Mouse (Mus musculus) bone marrow, adult 2 months (tissue): ENCODE results near the gene Mc3r. TPM values are rescaled to one million over a fixed set of nuclear protein-coding genes. Genes with fewer than 3 reads are reported as not detected.

ENCODE experiments used
- H3K27ac ChIP-seq: fragments of 200-500 bp; 2 replicates; pipeline ENCODE4 v1.5.1; 2012; ENCODE audit warnings: low read depth, mild to moderate bottlenecking, control low read depth, inconsistent platforms, low read length; ENCODE audit not compliant: control insufficient read depth, poor library complexity, insufficient read depth
- H3K4me1 ChIP-seq: fragments of 200-500 bp; 2 replicates; pipeline ENCODE4 v1.6.1; 2011; ENCODE audit warnings: low read length; ENCODE audit not compliant: control insufficient read depth, insufficient read depth
- H3K4me3 ChIP-seq: fragments of 200-500 bp; replicated peaks from 2 replicates; pipeline ENCODE3; 2011; ENCODE audit warnings: mild to moderate bottlenecking, low read depth, low read length, control low read depth; ENCODE audit not compliant: control insufficient read depth
- CTCF ChIP-seq: fragments of 200-500 bp; IDR thresholded peaks from 2 replicates; pipeline ENCODE4 v1.5.1; 2011; ENCODE audit warnings: low read length, control low read depth; ENCODE audit not compliant: control insufficient read depth, insufficient read depth
- POLR2A ChIP-seq: fragments of 200-500 bp; IDR thresholded peaks from 2 replicates; pipeline ENCODE4 v1.6.1; 2011; ENCODE audit warnings: low read depth, mild to moderate bottlenecking, control low read depth, low read length, borderline replicate concordance; ENCODE audit not compliant: control insufficient read depth
- WGBS: fragments of 180-500 bp; shearing (Covaris S2); methylation state at CpG from one replicate; pipeline ENCODE4 v1.1.7; 2018; 5-methylcytosine and 5-hydroxymethylcytosine counted together
- polyA plus RNA-seq: library from polyadenylated mRNA; stranded (reverse); fragments of >200 nt; gene quantifications from 2 replicates; pipeline ENCODE4 v1.2.4, GENCODE M21; 2011; ENCODE audit warnings: low replicate concordance; ENCODE audit not compliant: missing spikeins, insufficient read depth, insufficient read length

The Mc3r gene
- polyA plus RNA-seq, 1 experiment, result not detected

DNA sequence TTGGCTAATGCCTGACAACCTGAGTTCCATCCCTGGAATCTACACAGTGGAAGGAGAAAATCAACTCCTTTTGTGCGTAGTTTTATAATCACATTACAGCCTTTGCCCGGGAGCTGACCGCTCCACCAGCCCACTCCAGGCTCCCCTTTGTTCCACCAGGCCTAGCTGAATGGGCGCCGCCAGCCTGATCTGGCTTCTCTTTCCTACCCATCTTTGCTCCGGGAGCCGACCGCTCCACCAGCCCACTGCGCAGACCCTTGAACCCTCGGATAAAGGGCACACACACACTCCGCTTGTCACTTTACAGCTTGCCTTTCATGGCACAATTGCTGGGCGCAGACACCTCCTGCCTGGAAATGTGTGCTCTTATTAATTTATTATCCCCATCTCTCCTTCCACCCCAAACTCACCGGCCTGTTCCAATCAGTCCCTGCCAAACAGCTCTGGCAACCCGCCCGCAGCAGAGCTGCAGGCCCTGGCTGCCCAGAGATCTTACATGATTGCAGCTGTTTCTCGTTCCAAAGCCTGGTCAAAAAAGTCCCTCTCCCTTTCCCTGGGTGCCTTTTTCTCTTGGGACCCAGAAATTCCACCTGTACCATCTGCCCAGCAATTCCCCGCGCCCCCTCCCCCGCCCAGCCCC lies 33.9 kb downstream of the Mc3r start:
- Histone ChIP-seq H3K4me1 (no peaks in the 10 kb centered on the region), H3K27ac (no peak overlapping the region), H3K4me3 (no peak overlapping the region)
- TF ChIP-seq POLR2A (no peak), CTCF (no peak)
- WGBS, result 89% methylated on average over 19 of the region's 19 CpGs

- H3K4me1 ChIP-seq, result no peaks in the 10 kb centered on the region; the same call in 1 of the 2 replicates
- no peak overlapping the region for H3K4me3 ChIP-seq
- no peak overlapping the region for H3K27ac ChIP-seq
- TF ChIP-seq POLR2A (no peak), CTCF (no peak)
- WGBS, result 84% methylated on average over 1 of the region's 1 CpGs
Measured at GRCm38 (mm10) chr2:172287715-172288114, 39.4 kb downstream of the Mc3r start.

DNA sequence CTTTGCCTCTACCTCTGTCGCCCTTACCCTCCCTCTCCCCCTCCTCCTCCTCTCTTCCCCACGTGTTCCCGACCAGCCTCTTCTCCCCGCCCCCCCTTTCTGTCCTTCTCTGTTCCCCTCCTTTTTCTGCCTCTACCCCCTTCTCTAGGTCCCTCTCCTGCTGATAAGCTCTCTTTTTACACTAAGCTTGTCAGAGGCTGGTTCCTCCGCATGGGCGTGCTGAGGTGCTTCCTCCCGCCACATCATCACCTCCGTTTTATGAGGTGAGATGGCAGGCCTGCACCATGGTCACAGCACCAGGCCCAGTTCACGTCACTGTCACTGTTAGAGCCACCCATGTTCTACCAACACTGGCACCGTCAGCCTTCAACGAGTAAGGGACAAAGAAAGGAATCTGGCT lies 40.7 kb downstream of the Mc3r start:
- no peak overlapping the region for H3K4me3 ChIP-seq
- H3K27ac ChIP-seq, result no peak overlapping the region
- TF ChIP-seq POLR2A (no peak), CTCF (no peak)
- 49% methylated on average over 11 of the region's 11 CpGs for WGBS
- no peaks in the 10 kb centered on the region; the same call in 1 of the 2 replicates for H3K4me1 ChIP-seq

DNA sequence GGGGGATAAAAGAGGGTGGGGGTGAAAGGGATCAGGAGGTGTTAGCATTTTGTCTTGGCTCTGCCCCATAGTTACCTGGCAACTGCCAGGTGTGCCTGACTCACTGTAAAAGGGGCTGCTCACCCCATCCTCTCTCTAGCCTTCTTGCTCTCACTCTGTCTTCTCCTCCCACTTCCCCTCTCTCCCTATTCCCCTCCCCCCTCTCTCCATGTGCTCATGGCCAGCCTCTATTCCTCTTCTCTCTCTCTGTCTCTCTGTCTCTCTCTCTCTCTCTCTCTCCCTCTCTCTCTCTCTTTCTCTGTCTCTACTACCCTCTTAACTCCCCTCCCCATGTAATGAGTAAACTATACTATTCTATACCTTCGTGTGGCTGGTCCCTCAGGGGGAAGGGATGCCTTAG lies 41.3 kb downstream of the Mc3r start:
- Histone ChIP-seq H3K4me3 (no peak overlapping the region), H3K4me1 (no peaks in the 10 kb centered on the region; the same call in 1 of the 2 replicates), H3K27ac (no peak overlapping the region)
- 9% methylated on average over 1 of the region's 1 CpGs for WGBS
- TF ChIP-seq POLR2A, result no peak
- no peak for TF ChIP-seq CTCF

DNA sequence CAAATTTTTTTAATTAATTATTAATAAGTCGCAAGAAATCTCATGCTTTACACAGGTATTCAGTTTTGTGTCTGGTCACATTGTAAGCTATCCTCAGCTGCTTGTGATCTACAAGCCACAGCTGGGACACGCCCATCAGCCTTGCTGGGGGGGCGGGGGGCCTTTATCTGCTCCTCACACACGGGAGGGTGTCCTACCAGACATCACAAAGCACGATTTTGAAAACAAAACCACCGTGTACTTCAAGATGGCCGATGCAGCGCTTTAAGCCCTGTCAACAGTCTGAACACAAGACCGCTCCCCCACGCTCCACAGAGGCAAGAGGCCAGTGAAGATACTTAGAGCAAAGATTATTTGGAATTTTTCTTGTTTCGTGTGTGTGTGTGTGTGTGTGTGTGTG lies 42.2 kb downstream of the Mc3r start:
- Histone ChIP-seq H3K27ac (no peak overlapping the region), H3K4me3 (no peak overlapping the region)
- WGBS, result 76% methylated on average over 11 of the region's 11 CpGs

DNA sequence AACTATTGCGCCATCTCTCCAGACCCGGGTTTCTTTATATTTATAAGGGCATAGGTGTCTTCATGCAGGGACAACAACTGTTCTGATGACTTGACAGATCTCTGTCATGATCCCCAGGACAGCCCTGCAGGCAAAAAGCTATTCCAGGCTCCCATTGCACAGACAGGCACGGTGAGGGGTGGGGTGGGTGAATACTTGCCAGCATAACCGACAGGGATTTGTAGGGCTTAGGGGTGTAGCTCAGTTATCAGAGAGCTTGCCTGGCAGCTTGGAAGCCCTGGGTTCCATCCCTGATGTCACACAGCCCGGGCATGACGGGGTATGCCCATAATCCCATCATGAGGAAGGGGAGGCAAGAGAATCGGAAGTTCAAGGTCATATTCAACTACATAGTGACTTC lies 42.7 kb downstream of the Mc3r start:
- Histone ChIP-seq H3K4me1 (no peaks in the 10 kb centered on the region; the same call in 1 of the 2 replicates), H3K27ac (no peak overlapping the region), H3K4me3 (no peak overlapping the region)
- TF ChIP-seq POLR2A (no peak), CTCF (no peak)
- WGBS, result 75% methylated on average over 7 of the region's 7 CpGs

More for the DNA sequence above, 42.2 kb downstream of the Mc3r start:
- no peaks in the 10 kb centered on the region; the same call in 1 of the 2 replicates for H3K4me1 ChIP-seq
- TF ChIP-seq POLR2A, result no peak
- no peak for TF ChIP-seq CTCF

DNA sequence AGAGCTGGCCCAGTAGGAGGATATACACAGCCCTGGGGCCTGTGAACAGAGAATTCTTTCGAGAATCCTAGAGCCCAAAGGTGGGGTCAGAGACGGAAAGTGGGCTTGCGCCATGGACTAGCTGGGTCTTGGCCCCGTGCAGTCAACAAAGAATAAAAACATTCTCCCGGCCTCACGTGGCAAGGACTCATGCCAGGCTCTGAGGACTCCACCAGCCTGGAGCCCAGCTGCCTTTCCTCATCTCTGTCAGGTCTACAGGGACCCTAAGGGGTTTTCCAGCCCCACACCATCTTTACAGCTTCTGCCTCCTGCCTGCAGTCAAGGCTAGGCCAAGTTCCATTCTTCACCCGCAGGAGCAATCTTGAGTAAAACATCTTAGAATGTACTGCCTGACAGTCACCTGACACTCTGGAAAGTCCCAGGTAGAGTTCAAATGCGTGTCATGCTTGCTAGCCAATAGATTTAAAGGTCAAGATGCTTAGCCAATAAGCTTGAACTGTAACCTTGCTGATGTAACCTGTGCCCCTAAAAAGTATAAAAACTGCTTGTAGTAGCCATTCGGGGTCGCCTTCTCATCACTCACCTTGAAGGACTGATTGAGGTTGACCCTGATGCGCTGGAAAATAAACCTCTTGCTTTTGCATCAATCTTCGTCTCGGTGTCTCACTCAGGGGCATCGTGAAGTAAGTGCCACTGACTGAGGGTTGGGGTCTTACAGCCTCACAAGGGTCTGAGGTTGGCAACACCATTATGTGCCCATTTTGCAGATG lies 43.6 kb downstream of the Mc3r start:
- TF ChIP-seq POLR2A, result no peak
- TF ChIP-seq CTCF, result no peak
- Histone ChIP-seq H3K27ac (no peak overlapping the region), H3K4me1 (no peaks in the 10 kb centered on the region; the same call in none of the 2 replicates), H3K4me3 (no peak overlapping the region)
- 82% methylated on average over 14 of the region's 14 CpGs for WGBS
